Mouse (Mus musculus): ENCODE results near the gene Clba1.

DNA sequence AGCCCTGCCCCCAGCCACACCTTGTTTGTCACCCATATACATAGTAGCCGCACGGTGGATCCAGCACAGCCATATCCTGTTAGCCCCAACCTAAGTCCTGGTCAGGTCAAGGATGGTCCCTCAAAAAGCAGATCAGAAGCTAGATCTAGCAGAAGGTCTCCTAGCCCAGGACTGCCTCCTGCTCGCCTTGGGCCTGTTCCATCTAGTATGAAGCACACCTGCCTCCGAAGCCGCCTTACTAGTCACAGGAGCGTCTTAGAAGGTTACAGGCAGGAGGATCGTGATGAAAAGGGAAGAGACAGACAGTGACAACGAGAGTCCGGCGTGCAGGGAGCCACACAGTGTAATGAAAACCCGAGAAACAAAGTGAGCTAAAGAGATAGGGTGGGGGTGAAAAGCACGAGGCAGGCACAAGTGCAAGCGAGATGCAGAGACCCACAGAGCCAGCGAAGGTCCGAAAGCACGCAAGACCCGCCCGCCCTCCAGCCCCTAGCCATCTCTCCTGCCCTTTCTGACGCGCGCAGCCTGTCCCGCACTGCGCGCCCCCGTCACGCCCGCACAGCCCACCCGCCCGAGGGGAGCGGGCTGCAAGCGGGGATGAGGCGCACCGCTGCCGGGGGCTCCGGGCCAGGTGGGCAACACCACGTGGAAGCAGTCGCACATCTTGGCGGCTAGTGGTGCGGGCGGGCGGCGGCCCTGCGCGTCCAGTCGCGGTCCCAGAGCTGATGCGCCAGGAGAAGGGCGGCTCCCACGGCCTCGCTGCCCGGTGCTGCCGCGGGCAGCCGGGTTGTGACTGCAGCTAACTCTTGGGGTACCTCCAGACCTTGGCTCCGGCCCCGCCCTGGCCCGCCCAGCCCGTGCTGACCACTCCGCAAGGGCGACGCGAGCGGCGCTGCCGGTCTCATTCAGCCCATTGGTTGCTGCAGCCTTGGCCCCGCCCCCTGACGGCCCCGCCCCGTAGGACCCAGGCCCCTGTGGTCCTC lies 6.6 kb upstream of the Clba1 start, which contains the start of gene Ahnak2:
- TF ChIP-seq ZC3H11A (IDR thresholded peaks at IDR 0.05; ENCODE audit: borderline replicate concordance, low read depth, low read length) (no peak), CHD2 (IDR thresholded peaks at IDR 0.05; ENCODE audit: low read depth, low read length) (no peak)
